Mouse (Mus musculus) heart, postnatal 0 days (tissue): ENCODE measurements at regions not wholly inside any gene's neighbourhood (a gene's known extent, or its start where the extent isn't known, plus 50 kb on each side); places are given as distances from the start of the nearest gene placed in this dataset.

Source experiments
- CTCF ChIP-seq: IDR thresholded peaks from 2 replicates; pipeline ENCODE4 v1.5.1; 2016; ENCODE audit warnings: antibody characterized with exemption, control low read depth, low read depth
- EP300 ChIP-seq: IDR thresholded peaks from 2 replicates; pipeline ENCODE4 v1.6.1; 2016; ENCODE audit warnings: antibody characterized with exemption, low read depth

GRCm38 (mm10) chr11:44052481-44052880 lies 151.5 kb upstream of the Adra1b start:
- TF ChIP-seq CTCF, result no peak
- no peak for TF ChIP-seq EP300
